Mouse (Mus musculus): ENCODE measurements at regions not wholly inside any gene's neighbourhood (a gene's known extent, or its start where the extent isn't known, plus 50 kb on each side); places are given as distances from the start of the nearest gene placed in this dataset.
"Not testable (repeated sequence)": the region's sequence is repeated elsewhere in the genome, so short reads cannot be mapped to it uniquely, and the experiment has no call there.

GRCm38 (mm10) chr16:20047356-20047755 is 50.0 kb upstream of the Klhl24 start:
- DNase-seq (ENCODE audit: low spot score) (no peak), ATAC-seq (ENCODE audit: insufficient number of reproducible peaks, low FRiP score, low TSS enrichment, low read depth) (no peak)
- no peaks in the 10 kb centered on the region for H3K27me3 ChIP-seq (ENCODE audit: control insufficient read depth, insufficient read depth, low read length)
- no peak overlapping the region for H3K4me3 ChIP-seq (ENCODE audit: low read depth, low read length)
- no peaks in the 10 kb centered on the region for H3K4me1 ChIP-seq (ENCODE audit: control insufficient read depth, insufficient read depth, low read length)
- H3K36me3 ChIP-seq (ENCODE audit: control insufficient read depth, insufficient read depth, low read length): no peaks in the 10 kb centered on the region
- WGBS: 94% methylated on average over 2 of the region's 2 CpGs
- H3K9ac ChIP-seq (ENCODE audit: low read length): no peak overlapping the region
- no peak overlapping the region for H3K27ac ChIP-seq (replicated peaks; ENCODE audit: low read depth, low read length)
- no peaks in the 10 kb centered on the region for H3K9me3 ChIP-seq (ENCODE audit: control insufficient read depth, low read length)
- H3K4me2 ChIP-seq (ENCODE audit: low read depth, severe bottlenecking): no peak overlapping the region

DNA sequence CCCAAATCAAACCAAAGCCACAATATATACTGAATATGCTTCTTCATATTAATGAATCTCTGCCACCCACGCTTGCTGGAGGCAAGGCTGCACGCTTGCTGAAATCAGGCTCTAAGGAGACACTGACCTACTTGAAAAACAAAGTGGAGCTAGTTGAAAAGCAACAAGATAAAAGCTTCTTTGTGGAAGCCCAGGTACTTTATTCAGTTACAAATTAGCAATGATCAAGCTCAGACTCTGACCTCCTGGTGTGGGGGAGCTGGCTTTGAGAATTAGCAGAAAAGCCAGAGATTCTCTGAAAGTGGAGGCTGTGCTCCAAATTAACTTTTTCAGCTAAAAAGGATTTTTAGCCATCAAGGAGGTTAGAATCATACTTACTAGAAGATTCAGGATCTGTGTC is 52.3 kb upstream of the Klhl6 start:
- not testable (repeated sequence) for H3K36me3 ChIP-seq (ENCODE audit: control insufficient read depth, insufficient read depth, low read length); H3K4me3 ChIP-seq (ENCODE audit: low read depth, low read length); H3K9ac ChIP-seq (ENCODE audit: low read length); H3K4me2 ChIP-seq (ENCODE audit: low read depth, severe bottlenecking); H3K9me3 ChIP-seq (ENCODE audit: control insufficient read depth, low read length); H3K4me1 ChIP-seq (ENCODE audit: control insufficient read depth, insufficient read depth, low read length); H3K27ac ChIP-seq (replicated peaks; ENCODE audit: low read depth, low read length); ATAC-seq (ENCODE audit: insufficient number of reproducible peaks, low FRiP score, low TSS enrichment, low read depth); H3K27me3 ChIP-seq (ENCODE audit: control insufficient read depth, insufficient read depth, low read length); DNase-seq (ENCODE audit: low spot score)
- 92% methylated on average over 2 of the region's 2 CpGs for WGBS

GRCm38 (mm10) chr16:20032328-20033081 is 49.7 kb upstream of the Klhl6 start:
- Histone ChIP-seq H3K9me3 (ENCODE audit: control insufficient read depth, low read length) (no peaks in the 10 kb centered on the region), H3K9ac (ENCODE audit: low read length) (no peak overlapping the region), H3K27me3 (ENCODE audit: control insufficient read depth, insufficient read depth, low read length) (no peaks in the 10 kb centered on the region), H3K36me3 (ENCODE audit: control insufficient read depth, insufficient read depth, low read length) (no peaks in the 10 kb centered on the region), H3K4me2 (ENCODE audit: low read depth, severe bottlenecking) (no peak overlapping the region), H3K4me1 (ENCODE audit: control insufficient read depth, insufficient read depth, low read length) (no peaks in the 10 kb centered on the region), H3K27ac (replicated peaks; ENCODE audit: low read depth, low read length) (no peak overlapping the region), H3K4me3 (ENCODE audit: low read depth, low read length) (no peak overlapping the region)
- ATAC-seq (ENCODE audit: insufficient number of reproducible peaks, low FRiP score, low TSS enrichment, low read depth) (no peak), DNase-seq (ENCODE audit: low spot score) (peak; percentile 17)
- 85% methylated on average over 4 of the region's 4 CpGs for WGBS

Measured in limb, embryonic 11.5 days (tissue).